Mouse (Mus musculus): ENCODE measurements at regions not wholly inside any gene's neighbourhood (a gene's known extent, or its start where the extent isn't known, plus 50 kb on each side); places are given as distances from the start of the nearest gene placed in this dataset.

GRCm38 (mm10) chr16:50700811-50701517 lies 110.0 kb upstream of the Ccdc54 start:
- Histone ChIP-seq H3K4me1 (ENCODE audit: control insufficient read depth, insufficient read depth, low read length) (no peaks in the 10 kb centered on the region), H3K9me3 (ENCODE audit: control insufficient read depth, low read length) (no peaks in the 10 kb centered on the region), H3K4me2 (ENCODE audit: low read depth) (no peak overlapping the region), H3K27me3 (ENCODE audit: control insufficient read depth, insufficient read depth, low read length) (no peaks in the 10 kb centered on the region), H3K9ac (ENCODE audit: low read length) (no peak overlapping the region), H3K27ac (ENCODE audit: low read depth, low read length) (no peak overlapping the region), H3K36me3 (ENCODE audit: control insufficient read depth, insufficient read depth, low read length) (no peaks in the 10 kb centered on the region), H3K4me3 (ENCODE audit: low read depth, low read length) (no peak overlapping the region)
- ATAC-seq (ENCODE audit: insufficient read depth, low FRiP score, low TSS enrichment) (no peak), DNase-seq (ENCODE audit: low spot score) (no peak)
- 85% methylated on average over 8 of the region's 8 CpGs for WGBS

- no peaks in the 10 kb centered on the region for H3K27me3 ChIP-seq (ENCODE audit: control insufficient read depth, insufficient read depth, low read length)
- DNase-seq (ENCODE audit: low spot score) (no peak), ATAC-seq (ENCODE audit: insufficient read depth, low FRiP score, low TSS enrichment) (no peak)
- no peak overlapping the region for H3K4me3 ChIP-seq (ENCODE audit: low read depth, low read length)
- H3K27ac ChIP-seq (ENCODE audit: low read depth, low read length): no peak overlapping the region
- no peak overlapping the region for H3K4me2 ChIP-seq (ENCODE audit: low read depth)
- H3K9me3 ChIP-seq (ENCODE audit: control insufficient read depth, low read length): no peaks in the 10 kb centered on the region
- H3K4me1 ChIP-seq (ENCODE audit: control insufficient read depth, insufficient read depth, low read length): no peaks in the 10 kb centered on the region
- WGBS: 75% methylated on average over 2 of the region's 2 CpGs
- no peaks in the 10 kb centered on the region for H3K36me3 ChIP-seq (ENCODE audit: control insufficient read depth, insufficient read depth, low read length)
- H3K9ac ChIP-seq (ENCODE audit: low read length): no peak overlapping the region
Observed at GRCm38 (mm10) chr16:50700123-50700522, 109.2 kb upstream of the Ccdc54 start.

GRCm38 (mm10) chr16:50697722-50698121 lies 106.8 kb upstream of the Ccdc54 start:
- DNase-seq (ENCODE audit: low spot score) (no peak), ATAC-seq (ENCODE audit: insufficient read depth, low FRiP score, low TSS enrichment) (no peak)
- H3K4me3 ChIP-seq (ENCODE audit: low read depth, low read length): no peak overlapping the region
- H3K27ac ChIP-seq (ENCODE audit: low read depth, low read length): no peak overlapping the region
- H3K27me3 ChIP-seq (ENCODE audit: control insufficient read depth, insufficient read depth, low read length): no peaks in the 10 kb centered on the region
- WGBS: 86% methylated on average over 2 of the region's 2 CpGs
- H3K4me1 ChIP-seq (ENCODE audit: control insufficient read depth, insufficient read depth, low read length): no peaks in the 10 kb centered on the region
- no peaks in the 10 kb centered on the region for H3K36me3 ChIP-seq (ENCODE audit: control insufficient read depth, insufficient read depth, low read length)
- no peak overlapping the region for H3K9ac ChIP-seq (ENCODE audit: low read length)
- no peaks in the 10 kb centered on the region for H3K9me3 ChIP-seq (ENCODE audit: control insufficient read depth, low read length)
- H3K4me2 ChIP-seq (ENCODE audit: low read depth): no peak overlapping the region

- Histone ChIP-seq H3K9me3 (ENCODE audit: control insufficient read depth, low read length) (no peaks in the 10 kb centered on the region), H3K9ac (ENCODE audit: low read length) (no peak overlapping the region), H3K4me1 (ENCODE audit: control insufficient read depth, insufficient read depth, low read length) (no peaks in the 10 kb centered on the region), H3K4me2 (ENCODE audit: low read depth) (no peak overlapping the region), H3K4me3 (ENCODE audit: low read depth, low read length) (no peak overlapping the region), H3K36me3 (ENCODE audit: control insufficient read depth, insufficient read depth, low read length) (no peaks in the 10 kb centered on the region), H3K27ac (ENCODE audit: low read depth, low read length) (no peak overlapping the region), H3K27me3 (ENCODE audit: control insufficient read depth, insufficient read depth, low read length) (no peaks in the 10 kb centered on the region)
- WGBS: 86% methylated on average over 4 of the region's 4 CpGs
- no peak for DNase-seq (ENCODE audit: low spot score)
- no peak for ATAC-seq (ENCODE audit: insufficient read depth, low FRiP score, low TSS enrichment)
Observed at GRCm38 (mm10) chr16:50696052-50696451, 105.1 kb upstream of the Ccdc54 start.

- Histone ChIP-seq H3K27me3 (ENCODE audit: control insufficient read depth, insufficient read depth, low read length) (no peaks in the 10 kb centered on the region), H3K9me3 (ENCODE audit: control insufficient read depth, low read length) (no peaks in the 10 kb centered on the region), H3K4me2 (ENCODE audit: low read depth) (no peak overlapping the region), H3K4me1 (ENCODE audit: control insufficient read depth, insufficient read depth, low read length) (no peaks in the 10 kb centered on the region), H3K27ac (ENCODE audit: low read depth, low read length) (no peak overlapping the region), H3K9ac (ENCODE audit: low read length) (no peak overlapping the region), H3K36me3 (ENCODE audit: control insufficient read depth, insufficient read depth, low read length) (no peaks in the 10 kb centered on the region), H3K4me3 (ENCODE audit: low read depth, low read length) (no peak overlapping the region)
- no peak for ATAC-seq (ENCODE audit: insufficient read depth, low FRiP score, low TSS enrichment)
- DNase-seq (ENCODE audit: low spot score): no peak
- WGBS: 84% methylated on average over 2 of the region's 2 CpGs
Observed at GRCm38 (mm10) chr16:50694045-50694444, 103.1 kb upstream of the Ccdc54 start.

- WGBS: 86% methylated on average over 7 of the region's 7 CpGs
- no peaks in the 10 kb centered on the region for H3K4me1 ChIP-seq (ENCODE audit: control insufficient read depth, insufficient read depth, low read length)
- H3K9me3 ChIP-seq (ENCODE audit: control insufficient read depth, low read length): no peaks in the 10 kb centered on the region
- H3K4me2 ChIP-seq (ENCODE audit: low read depth): no peak overlapping the region
- DNase-seq (ENCODE audit: low spot score) (no peak), ATAC-seq (ENCODE audit: insufficient read depth, low FRiP score, low TSS enrichment) (no peak)
- H3K27ac ChIP-seq (ENCODE audit: low read depth, low read length): no peak overlapping the region
- no peaks in the 10 kb centered on the region for H3K27me3 ChIP-seq (ENCODE audit: control insufficient read depth, insufficient read depth, low read length)
- no peak overlapping the region for H3K4me3 ChIP-seq (ENCODE audit: low read depth, low read length)
- H3K36me3 ChIP-seq (ENCODE audit: control insufficient read depth, insufficient read depth, low read length): no peaks in the 10 kb centered on the region
- H3K9ac ChIP-seq (ENCODE audit: low read length): no peak overlapping the region
Observed at GRCm38 (mm10) chr16:50690818-50691217, 99.9 kb upstream of the Ccdc54 start.

- 74% methylated on average over 10 of the region's 10 CpGs for WGBS
- H3K27ac ChIP-seq (ENCODE audit: low read depth, low read length): no peak overlapping the region
- no peaks in the 10 kb centered on the region for H3K36me3 ChIP-seq (ENCODE audit: control insufficient read depth, insufficient read depth, low read length)
- H3K9ac ChIP-seq (ENCODE audit: low read length): no peak overlapping the region
- no peaks in the 10 kb centered on the region for H3K4me1 ChIP-seq (ENCODE audit: control insufficient read depth, insufficient read depth, low read length)
- H3K4me2 ChIP-seq (ENCODE audit: low read depth): no peak overlapping the region
- H3K27me3 ChIP-seq (ENCODE audit: control insufficient read depth, insufficient read depth, low read length): no peaks in the 10 kb centered on the region
- no peaks in the 10 kb centered on the region for H3K9me3 ChIP-seq (ENCODE audit: control insufficient read depth, low read length)
- DNase-seq (ENCODE audit: low spot score) (no peak), ATAC-seq (ENCODE audit: insufficient read depth, low FRiP score, low TSS enrichment) (no peak)
- no peak overlapping the region for H3K4me3 ChIP-seq (ENCODE audit: low read depth, low read length)
Observed at GRCm38 (mm10) chr16:50689525-50689924, 98.6 kb upstream of the Ccdc54 start.

- Histone ChIP-seq H3K4me2 (ENCODE audit: low read depth) (no peak overlapping the region), H3K27me3 (ENCODE audit: control insufficient read depth, insufficient read depth, low read length) (no peaks in the 10 kb centered on the region), H3K9me3 (ENCODE audit: control insufficient read depth, low read length) (no peaks in the 10 kb centered on the region), H3K4me3 (ENCODE audit: low read depth, low read length) (no peak overlapping the region), H3K9ac (ENCODE audit: low read length) (no peak overlapping the region), H3K4me1 (ENCODE audit: control insufficient read depth, insufficient read depth, low read length) (no peaks in the 10 kb centered on the region), H3K27ac (ENCODE audit: low read depth, low read length) (no peak overlapping the region), H3K36me3 (ENCODE audit: control insufficient read depth, insufficient read depth, low read length) (no peaks in the 10 kb centered on the region)
- DNase-seq (ENCODE audit: low spot score) (no peak), ATAC-seq (ENCODE audit: insufficient read depth, low FRiP score, low TSS enrichment) (no peak)
- 80% methylated on average over 11 of the region's 11 CpGs for WGBS
Observed at GRCm38 (mm10) chr16:50688818-50689506, 98.0 kb upstream of the Ccdc54 start.

- 82% methylated on average over 6 of the region's 6 CpGs for WGBS
Observed at GRCm38 (mm10) chr16:50679698-50680097, 88.7 kb upstream of the Ccdc54 start.

More at GRCm38 (mm10) chr16:50679698-50680097, 88.7 kb upstream of the Ccdc54 start:
- DNase-seq (ENCODE audit: low spot score): no peak
- Histone ChIP-seq H3K27ac (ENCODE audit: low read depth, low read length) (no peak overlapping the region), H3K4me2 (ENCODE audit: low read depth) (no peak overlapping the region), H3K4me3 (ENCODE audit: low read depth, low read length) (no peak overlapping the region), H3K9ac (ENCODE audit: low read length) (no peak overlapping the region), H3K36me3 (ENCODE audit: control insufficient read depth, insufficient read depth, low read length) (no peaks in the 10 kb centered on the region), H3K4me1 (ENCODE audit: control insufficient read depth, insufficient read depth, low read length) (no peaks in the 10 kb centered on the region), H3K27me3 (ENCODE audit: control insufficient read depth, insufficient read depth, low read length) (no peaks in the 10 kb centered on the region), H3K9me3 (ENCODE audit: control insufficient read depth, low read length) (no peaks in the 10 kb centered on the region)
- no peak for ATAC-seq (ENCODE audit: insufficient read depth, low FRiP score, low TSS enrichment)

Data from neural tube, embryonic 11.5 days (tissue).